Mouse (Mus musculus) kidney, embryonic 16.5 days (tissue): Measurements from ENCODE around the gene 8030411F24Rik. TPM values are rescaled to one million over a fixed set of nuclear protein-coding genes. Genes with fewer than 3 reads are reported as not detected.
A peak's percentile ranks its signal among the peaks of the same experiment; 100 is the strongest.
"Not testable (repeated sequence)": the region's sequence is repeated elsewhere in the genome, so short reads cannot be mapped to it uniquely, and the experiment has no call there.

Source experiments
- ATAC-seq: fragments of 200-750 bp; cut with Nextera tagmentation; 2 replicates; pipeline ENCODE4 v1.8.0; 2017; ENCODE audit warnings: moderate TSS enrichment; ENCODE audit not compliant: low FRiP score, low TSS enrichment
- H3K27ac ChIP-seq: fragments of 300-500 bp; sonication (generic); 2 replicates; pipeline ENCODE4 v1.5.1; 2014; ENCODE audit warnings: low read length
- H3K27me3 ChIP-seq: fragments of 300-500 bp; sonication (generic); 2 replicates; pipeline ENCODE4 v1.6.1; 2014; ENCODE audit warnings: low read length, control low read depth, mixed read lengths; ENCODE audit not compliant: insufficient read depth
- H3K36me3 ChIP-seq: fragments of 300-500 bp; sonication (generic); 2 replicates; pipeline ENCODE4 v1.6.1; 2014; ENCODE audit warnings: low read length, control low read depth, mixed read lengths; ENCODE audit not compliant: insufficient read depth
- H3K4me1 ChIP-seq: fragments of 300-500 bp; sonication (generic); 2 replicates; pipeline ENCODE4 v1.6.1; 2014; ENCODE audit warnings: low read length, control low read depth, mixed read lengths; ENCODE audit not compliant: insufficient read depth
- H3K4me2 ChIP-seq: fragments of 300-500 bp; sonication (generic); replicated peaks from 2 replicates; pipeline ENCODE4 v1.6.1; 2014; ENCODE audit warnings: low read depth, low read length
- H3K4me3 ChIP-seq: fragments of 300-500 bp; sonication (generic); 2 replicates; pipeline ENCODE4 v1.5.1; 2014; ENCODE audit warnings: mild to moderate bottlenecking, low read length
- H3K9ac ChIP-seq: fragments of 300-500 bp; sonication (generic); replicated peaks from 2 replicates; pipeline ENCODE4 v1.6.1; 2014; ENCODE audit warnings: low read length
- H3K9me3 ChIP-seq: fragments of 300-500 bp; sonication (generic); 2 replicates; pipeline ENCODE4 v1.6.1; 2016; ENCODE audit warnings: low read length, control low read depth
- WGBS: fragments of 180-500 bp; shearing (Covaris S2); extraction: QIAGEN DNeasy Blood & Tissue Kit; methylation state at CpG from one replicate; pipeline ENCODE4 v1.1.7; 2014; 5-methylcytosine and 5-hydroxymethylcytosine counted together
- polyA plus RNA-seq: library from polyadenylated mRNA; unstranded; fragments of >200 nt; fragmentation: Nextera tagmentation; extraction: Ambion mirVana; gene quantifications from 2 replicates; pipeline ENCODE4 v1.2.1, GENCODE M21; 2015

The 8030411F24Rik gene
- not detected in 2 replicates for polyA plus RNA-seq

GRCm38 (mm10) chr2:148781709-148782108, at the start of gene 8030411F24Rik:
8030411F24Rik (plus strand) TSS chr2:148782009.
- no peak within 1 kb of the TSS for H3K27ac ChIP-seq
- no peaks in the 10 kb centered on the region for H3K4me1 ChIP-seq
- H3K36me3 ChIP-seq = no peaks in the 10 kb centered on the region
- no peaks in the 10 kb centered on the region for H3K9me3 ChIP-seq
- H3K27me3 ChIP-seq = no peaks in the 10 kb centered on the region
- 42% methylated on average over 1 of the region's 1 CpGs for WGBS
- ATAC-seq = no peak; the same call in 1 of the 2 replicates
- H3K9ac ChIP-seq = no peak within 1 kb of the TSS
- H3K4me2 ChIP-seq = no peak within 1 kb of the TSS
- no peak within 1 kb of the TSS for H3K4me3 ChIP-seq

GRCm38 (mm10) chr2:148732327-148733000, 49.3 kb upstream of the 8030411F24Rik start, which contains the start of gene Napb:
Napb (minus strand) TSS chr2:148732467.
- H3K9me3 ChIP-seq = peaks cover 8% of the 10 kb centered on the region; the same call in 1 of the 2 replicates
- 0 out of 2 replicates have a peak, but pooled peaks cover 2% of the 10 kb centered on the region for H3K36me3 ChIP-seq
- H3K27ac ChIP-seq = no peak within 1 kb of the TSS
- 4% methylated on average over 18 of the region's 18 CpGs for WGBS
- ATAC-seq = peak; percentile 100
- H3K4me3 ChIP-seq = peak within 1 kb of the TSS; percentile 66
- H3K4me2 ChIP-seq = peak within 1 kb of the TSS; percentile 94
- H3K9ac ChIP-seq = peak within 1 kb of the TSS; percentile 82
- H3K27me3 ChIP-seq = no peaks in the 10 kb centered on the region
- H3K4me1 ChIP-seq = peaks cover 9% of the 10 kb centered on the region

GRCm38 (mm10) chr2:148743001-148743400, 38.8 kb upstream of the 8030411F24Rik start:
- no peak overlapping the region for H3K9ac ChIP-seq
- no peak overlapping the region for H3K4me2 ChIP-seq
- 85% methylated on average over 3 of the region's 3 CpGs for WGBS
- H3K27me3 ChIP-seq = no peaks in the 10 kb centered on the region
- 0 out of 2 replicates have a peak, but pooled peaks cover 3% of the 10 kb centered on the region for H3K9me3 ChIP-seq
- no peak for ATAC-seq
- H3K27ac ChIP-seq = no peak overlapping the region
- no peaks in the 10 kb centered on the region for H3K36me3 ChIP-seq
- no peak overlapping the region for H3K4me3 ChIP-seq
- H3K4me1 ChIP-seq = no peaks in the 10 kb centered on the region

- H3K4me1 ChIP-seq = no peaks in the 10 kb centered on the region
- no peak overlapping the region for H3K4me3 ChIP-seq
- no peak overlapping the region for H3K9ac ChIP-seq
- H3K27ac ChIP-seq = no peak overlapping the region
- ATAC-seq = no peak
- H3K4me2 ChIP-seq = no peak overlapping the region
- H3K9me3 ChIP-seq = 0 out of 2 replicates have a peak, but pooled peaks cover 3% of the 10 kb centered on the region
- no peaks in the 10 kb centered on the region for H3K36me3 ChIP-seq
- no peaks in the 10 kb centered on the region for H3K27me3 ChIP-seq
- 85% methylated on average over 3 of the region's 3 CpGs for WGBS
Observed at GRCm38 (mm10) chr2:148743846-148744407, 37.9 kb upstream of the 8030411F24Rik start.

GRCm38 (mm10) chr2:148750058-148750457, 31.8 kb upstream of the 8030411F24Rik start, which contains the start of gene Cstl1:
Cstl1 (plus strand) TSS chr2:148750358.
- no peak for ATAC-seq
- WGBS = 79% methylated on average over 1 of the region's 1 CpGs
- H3K9ac ChIP-seq = no peak within 1 kb of the TSS

GRCm38 (mm10) chr2:148751893-148752813, 29.7 kb upstream of the 8030411F24Rik start:
- Histone ChIP-seq H3K4me3 (peak overlapping the region; percentile 34), H3K9ac (no peak overlapping the region; the same call in 1 of the 2 replicates), H3K36me3 (no peaks in the 10 kb centered on the region), H3K9me3 (no peaks in the 10 kb centered on the region), H3K27me3 (no peaks in the 10 kb centered on the region), H3K4me1 (no peaks in the 10 kb centered on the region), H3K4me2 (peak overlapping the region; percentile 60), H3K27ac (no peak overlapping the region)
- WGBS = 16% methylated on average over 15 of the region's 15 CpGs
- ATAC-seq = peak; percentile 85

More at GRCm38 (mm10) chr2:148750058-148750457, 31.8 kb upstream of the 8030411F24Rik start, which contains the start of gene Cstl1:
- no peak within 1 kb of the TSS for H3K27ac ChIP-seq
- no peak within 1 kb of the TSS for H3K4me2 ChIP-seq
- no peaks in the 10 kb centered on the region for H3K4me1 ChIP-seq
- no peak within 1 kb of the TSS for H3K4me3 ChIP-seq
- no peaks in the 10 kb centered on the region for H3K36me3 ChIP-seq
- no peaks in the 10 kb centered on the region for H3K27me3 ChIP-seq
- H3K9me3 ChIP-seq = no peaks in the 10 kb centered on the region

GRCm38 (mm10) chr2:148754310-148754846, 27.4 kb upstream of the 8030411F24Rik start:
- WGBS = 56% methylated on average over 1 of the region's 1 CpGs
- ATAC-seq = no peak

GRCm38 (mm10) chr2:148763648-148764388, 18.0 kb upstream of the 8030411F24Rik start:
- Histone ChIP-seq H3K36me3 (no peaks in the 10 kb centered on the region), H3K27me3 (no peaks in the 10 kb centered on the region), H3K4me2 (no peak overlapping the region), H3K9ac (no peak overlapping the region), H3K4me1 (no peaks in the 10 kb centered on the region), H3K4me3 (no peak overlapping the region), H3K9me3 (no peaks in the 10 kb centered on the region), H3K27ac (no peak overlapping the region)
- 92% methylated on average over 1 of the region's 1 CpGs for WGBS
- ATAC-seq = no peak

More at GRCm38 (mm10) chr2:148754310-148754846, 27.4 kb upstream of the 8030411F24Rik start:
- Histone ChIP-seq H3K4me3 (no peak overlapping the region), H3K27me3 (no peaks in the 10 kb centered on the region), H3K27ac (no peak overlapping the region), H3K9me3 (no peaks in the 10 kb centered on the region), H3K4me2 (no peak overlapping the region), H3K36me3 (no peaks in the 10 kb centered on the region), H3K4me1 (no peaks in the 10 kb centered on the region), H3K9ac (no peak overlapping the region)

- H3K4me3 ChIP-seq, H3K4me2 ChIP-seq, ATAC-seq, H3K27me3 ChIP-seq, H3K9ac ChIP-seq, H3K27ac ChIP-seq, H3K9me3 ChIP-seq, H3K4me1 ChIP-seq, H3K36me3 ChIP-seq: not testable (repeated sequence)
- 86% methylated on average over 4 of the region's 4 CpGs for WGBS
Observed at GRCm38 (mm10) chr2:148771397-148771796, 10.4 kb upstream of the 8030411F24Rik start, which contains the start of gene Cst11. Cst11 (minus strand) TSS chr2:148771497.
